Mouse (Mus musculus): ENCODE measurements around the gene Meig1. TPM values are rescaled to one million over a fixed set of nuclear protein-coding genes. Genes with fewer than 3 reads are reported as not detected.

The Meig1 gene
- total RNA-seq, 2 experiments from 2014 or later, result not detected

GRCm38 (mm10) chr2:3361067-3361466, 61.4 kb downstream of the Meig1 start:
- DNase-seq (ENCODE audit: low spot score in 2 of 2), result no peak

Other genes with a start within 250 kb of the Meig1 start
- gene Nmt2, start 138.4 kb downstream of the Meig1 start, total RNA-seq (2021), result 10 to 100 TPM; 36.6 to 62.1 TPM
- gene Rpp38, start 90.0 kb downstream of the Meig1 start, total RNA-seq (2021), result 10 to 100 TPM; 13.1 to 16.3 TPM
- gene Acbd7, start 86.5 kb downstream of the Meig1 start, total RNA-seq (2021), result under 1 TPM in 1 of 2 experiments, not detected in 1; 0.64 TPM
- gene Olah, start 25.4 kb downstream of the Meig1 start, total RNA-seq (2021), result under 1 TPM in 1 of 2 experiments, not detected in 1; 0.16 TPM
- gene Dclre1c, start 1.5 kb upstream of the Meig1 start, total RNA-seq (2021), result 1 to 10 TPM; 7.6 to 7.8 TPM
- gene Suv39h2, start 52.4 kb upstream of the Meig1 start, total RNA-seq (2021), result 1 to 10 TPM; 1.5 to 2.0 TPM
- 1 to 10 TPM; 1.7 to 2.5 TPM for gene Gm45902, start 90.1 kb upstream of the Meig1 start, total RNA-seq (2021)
- gene Hspa14, start 90.2 kb upstream of the Meig1 start, total RNA-seq (2021), result 10 to 100 TPM; 33.4 to 37.6 TPM
- gene Cdnf, start 90.4 kb upstream of the Meig1 start, total RNA-seq (2021), result 1 to 10 TPM; 3.4 to 4.9 TPM
- 10 to 100 TPM; 11.2 to 19.0 TPM for gene Fam107b, start 147.8 kb upstream of the Meig1 start, total RNA-seq (2021)